Mouse (Mus musculus): ENCODE results near the gene Lipk. TPM values are rescaled to one million over a fixed set of nuclear protein-coding genes. Genes with fewer than 3 reads are reported as not detected.

The Lipk gene
- total RNA-seq, 2 experiments from 2014 or later = not detected

GRCm38 (mm10) chr19:34074239-34074638 lies 66.1 kb downstream of the Lipk start:
- Histone ChIP-seq H3K27ac (no peak overlapping the region), H3K4me3 (no peak overlapping the region)
- TF ChIP-seq CTCF (conservative IDR thresholded peaks at IDR 0.05) = no peak
- no peak for DNase-seq (ENCODE audit: low spot score in 2 of 2)

GRCm38 (mm10) chr19:34078130-34078529 lies 70.0 kb downstream of the Lipk start:
- no peak overlapping the region for H3K27ac ChIP-seq
- no peak for DNase-seq (ENCODE audit: low spot score in 2 of 2)
- TF ChIP-seq CTCF (conservative IDR thresholded peaks at IDR 0.05) = no peak
- no peak overlapping the region for H3K4me3 ChIP-seq

- no peak for TF ChIP-seq CTCF (conservative IDR thresholded peaks at IDR 0.05)
Observed at GRCm38 (mm10) chr19:34089011-34089680, 81.1 kb downstream of the Lipk start.

GRCm38 (mm10) chr19:34095381-34095780 lies 87.3 kb downstream of the Lipk start:
- Histone ChIP-seq H3K27ac (no peak overlapping the region), H3K4me3 (no peak overlapping the region)
- no peak for TF ChIP-seq CTCF (conservative IDR thresholded peaks at IDR 0.05)
- DNase-seq (ENCODE audit: low spot score in 2 of 2) = no peak

More at GRCm38 (mm10) chr19:34089011-34089680, 81.1 kb downstream of the Lipk start:
- no peak for DNase-seq (ENCODE audit: low spot score in 2 of 2)
- no peak overlapping the region for H3K27ac ChIP-seq
- no peak overlapping the region for H3K4me3 ChIP-seq

GRCm38 (mm10) chr19:34096228-34096627 lies 88.1 kb downstream of the Lipk start:
- DNase-seq (ENCODE audit: low spot score in 2 of 2) = no peak
- H3K4me3 ChIP-seq = no peak overlapping the region

More at GRCm38 (mm10) chr19:34096228-34096627, 88.1 kb downstream of the Lipk start:
- H3K27ac ChIP-seq = no peak overlapping the region
- peak; percentile 50 for TF ChIP-seq CTCF (conservative IDR thresholded peaks at IDR 0.05)

Small RNA genes within 50 kb of the gene (microRNA-seq; reads per million reads assigned to microRNA genes)
- 0 reads per million in 2 experiments for gene Gm23334

Other genes starting within 250 kb of the Lipk start
- gene Lipo3, start 246.3 kb upstream of the Lipk start, total RNA-seq (2021) = 1 to 10 TPM; 4.1 to 5.5 TPM
- not detected for gene Lipo1, start 220.8 kb upstream of the Lipk start, total RNA-seq (2021)
- gene Lipf, start 47.1 kb upstream of the Lipk start, total RNA-seq (2021) = not detected
- gene Lipn, start 59.1 kb downstream of the Lipk start, total RNA-seq (2021) = not detected
- gene Lipm, start 92.6 kb downstream of the Lipk start, total RNA-seq (2021) = under 1 TPM in 1 of 2 experiments, not detected in 1; 0.12 TPM
- gene Ankrd22, start 157.8 kb downstream of the Lipk start, total RNA-seq (2021) = not detected
- 10 to 100 TPM; 20.0 to 21.1 TPM for gene Stambpl1, start 183.9 kb downstream of the Lipk start, total RNA-seq (2021)
- gene Acta2, start 247.3 kb downstream of the Lipk start, total RNA-seq (2021) = 10 to 100 TPM; 12.2 to 18.3 TPM